Mouse (Mus musculus) macrophage (primary cell): ENCODE results near the gene Grik4. TPM values are rescaled to one million over a fixed set of nuclear protein-coding genes. Genes with fewer than 3 reads are reported as not detected.
A peak's percentile ranks its signal among the peaks of the same experiment; 100 is the strongest.

Experiments
- H3K27ac ChIP-seq: fragments of 350-480 bp; formaldehyde crosslinking; 2 replicates; pipeline ENCODE4 v1.9.0; 2021
- H3K36me3 ChIP-seq: fragments of 350-480 bp; formaldehyde crosslinking; 2 replicates; pipeline ENCODE4 v1.9.0; 2021; ENCODE audit errors: inconsistent target
- H3K4me3 ChIP-seq: fragments of 350-480 bp; formaldehyde crosslinking; 2 replicates; pipeline ENCODE4 v1.9.0; 2021; ENCODE audit errors: inconsistent target
- H3K79me2 ChIP-seq: fragments of 350-480 bp; formaldehyde crosslinking; 2 replicates; pipeline ENCODE4 v1.9.0; 2021; ENCODE audit errors: inconsistent target
- WGBS: methylation state at CpG from one replicate; pipeline ENCODE4 v1.1.7; 2026; ENCODE audit warnings: inconsistent platforms; ENCODE audit not compliant: missing documents; 5-methylcytosine and 5-hydroxymethylcytosine counted together
- polyA plus RNA-seq: library from polyadenylated mRNA; stranded (reverse); fragments of 250-400 nt; gene quantifications from 3 replicates; pipeline ENCODE4 v1.2.4, GENCODE M21; 2018; ENCODE audit warnings: inconsistent platforms

Grik4 gene
- polyA plus RNA-seq, 1 experiment from 2014 or later: not detected

DNA sequence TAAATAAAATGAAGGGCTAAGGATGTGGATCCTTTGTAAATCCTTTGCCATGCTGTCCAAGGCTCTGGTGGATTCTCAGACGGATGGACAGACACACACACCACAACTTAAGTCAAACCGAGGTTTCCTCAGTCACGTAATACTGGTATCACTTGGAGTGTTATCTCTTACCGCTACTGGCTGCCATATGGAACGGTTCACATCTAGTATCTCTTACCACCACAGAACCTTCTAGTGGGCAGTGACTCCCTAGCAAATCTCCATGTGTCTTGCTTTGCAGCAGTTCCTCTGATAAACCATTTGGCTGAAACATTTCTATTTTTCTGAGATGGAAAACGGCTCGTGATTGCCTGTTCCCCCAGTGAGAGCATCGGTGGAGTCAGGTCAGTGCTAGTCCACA lies 470.0 kb downstream of the Grik4 start:
- Histone ChIP-seq H3K27ac (no peak overlapping the region), H3K36me3 (no peaks in the 10 kb centered on the region), H3K4me3 (no peak overlapping the region), H3K79me2 (peaks cover 19% of the 10 kb centered on the region)
- 83% methylated on average over 8 of the region's 8 CpGs for WGBS

DNA sequence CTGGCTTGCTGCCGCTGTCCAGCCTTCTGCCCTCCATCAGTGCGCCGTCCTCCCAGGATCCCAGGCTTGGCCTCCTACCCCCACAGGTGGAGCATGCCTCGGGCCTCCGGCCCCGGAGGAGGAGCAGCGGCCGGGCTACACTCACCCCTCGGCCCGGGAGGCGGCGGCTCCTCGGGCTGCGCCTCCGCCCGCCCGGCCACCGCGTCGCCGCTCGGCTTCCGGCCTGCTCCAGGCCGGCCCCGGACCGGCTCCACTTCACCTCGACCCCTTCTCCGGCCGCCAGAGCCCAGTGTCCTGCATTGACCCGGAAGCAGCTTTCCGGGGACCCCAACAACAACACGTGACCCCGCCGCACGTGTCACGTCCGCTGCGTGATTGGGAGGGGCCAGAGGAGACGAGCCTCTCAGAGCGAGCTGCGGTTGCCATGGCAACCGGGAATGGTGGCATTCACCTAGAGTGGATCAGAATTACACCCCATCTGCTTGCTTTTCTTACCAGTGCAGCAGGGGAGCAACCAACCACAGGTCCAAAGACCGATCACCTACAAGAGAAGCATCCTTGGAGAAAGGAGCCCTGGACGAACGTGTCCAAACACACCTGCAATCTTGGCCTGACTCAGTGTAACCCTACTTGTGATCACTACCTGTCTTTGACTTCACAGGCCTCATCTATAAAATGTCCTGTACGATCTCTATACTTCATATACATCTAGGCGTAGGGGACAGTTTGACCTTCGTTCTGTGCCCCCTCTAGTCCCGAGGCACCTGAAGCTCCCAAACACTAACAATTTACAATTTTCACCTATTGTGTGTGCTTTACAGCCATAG lies 472.2 kb downstream of the Grik4 start:
- H3K4me3 ChIP-seq: peak overlapping the region; percentile 79
- H3K27ac ChIP-seq: 0 out of 2 replicates have a peak overlapping the region, but pooled peaks have one; percentile 8
- WGBS: 12% methylated on average over 49 of the region's 49 CpGs
- no peaks in the 10 kb centered on the region for H3K36me3 ChIP-seq
- H3K79me2 ChIP-seq: peaks cover 40% of the 10 kb centered on the region

DNA sequence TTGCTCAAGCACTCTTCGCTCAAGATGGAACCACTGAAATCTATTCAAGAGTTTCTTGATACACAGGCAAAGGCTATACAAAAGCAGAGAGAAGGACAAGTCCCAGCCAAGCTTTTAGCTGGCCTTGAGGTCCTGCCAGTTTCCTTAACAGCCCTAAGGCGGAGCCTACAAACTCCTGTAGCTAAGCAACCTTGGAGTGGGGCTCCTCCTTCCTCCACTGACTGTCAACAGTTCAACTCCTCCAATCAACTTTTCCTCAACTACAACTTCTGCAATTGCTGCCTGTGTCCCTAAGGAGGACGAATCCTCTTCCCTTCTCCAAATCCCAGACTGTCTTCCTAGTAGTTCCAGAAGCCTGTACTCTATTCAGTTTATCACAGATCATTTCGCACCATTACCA lies 473.1 kb downstream of the Grik4 start:
- Histone ChIP-seq H3K36me3 (no peaks in the 10 kb centered on the region), H3K79me2 (peaks cover 47% of the 10 kb centered on the region), H3K27ac (0 out of 2 replicates have a peak overlapping the region, but pooled peaks have one; percentile 8), H3K4me3 (peak overlapping the region; percentile 79)
- WGBS: 40% methylated on average over 4 of the region's 4 CpGs

DNA sequence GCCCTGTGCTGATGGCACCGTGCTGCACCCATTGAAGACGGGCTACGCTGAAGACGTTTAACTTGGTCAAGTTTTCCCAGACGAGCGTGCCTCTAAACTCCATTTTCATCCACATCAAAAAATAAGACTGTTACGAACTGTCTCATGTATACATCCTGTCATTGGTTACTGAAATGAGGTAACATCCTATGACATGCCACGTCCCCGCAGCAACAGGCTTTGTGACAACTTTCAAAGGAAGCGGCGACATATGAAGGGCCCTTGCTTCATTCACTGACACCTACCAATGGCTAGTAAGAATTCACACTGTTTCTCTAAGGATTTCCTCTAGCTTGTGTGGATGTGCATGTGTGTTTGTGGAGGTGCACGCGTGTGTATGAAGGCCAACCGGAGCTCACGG lies 475.0 kb downstream of the Grik4 start:
- WGBS: 88% methylated on average over 13 of the region's 15 CpGs

DNA sequence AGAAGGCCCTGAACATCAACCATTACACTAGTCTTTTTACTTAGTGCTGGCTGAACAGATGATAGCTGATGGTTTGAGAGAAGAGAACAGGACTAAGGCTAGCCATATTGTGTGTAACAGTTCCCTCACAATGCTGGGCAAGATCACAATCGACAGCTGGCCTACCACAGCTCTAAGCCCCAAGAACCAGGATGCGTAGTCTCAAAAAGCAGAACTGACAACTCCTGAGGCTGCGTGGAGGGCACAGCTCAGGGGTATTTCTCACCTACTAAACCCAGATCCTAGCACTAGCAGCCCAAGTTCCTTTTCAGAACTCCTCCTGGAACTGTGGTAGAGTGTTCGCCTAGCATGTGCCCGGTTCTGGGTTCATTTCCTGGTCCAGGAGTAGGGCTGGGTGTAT lies 475.9 kb downstream of the Grik4 start:
- WGBS: 38% methylated on average over 5 of the region's 5 CpGs
- H3K36me3 ChIP-seq: no peaks in the 10 kb centered on the region

More for the DNA sequence above, 475.0 kb downstream of the Grik4 start:
- Histone ChIP-seq H3K4me3 (no peak overlapping the region), H3K79me2 (peaks cover 50% of the 10 kb centered on the region), H3K27ac (no peak overlapping the region), H3K36me3 (no peaks in the 10 kb centered on the region)

More for the DNA sequence above, 475.9 kb downstream of the Grik4 start:
- Histone ChIP-seq H3K27ac (no peak overlapping the region), H3K4me3 (no peak overlapping the region), H3K79me2 (peaks cover 56% of the 10 kb centered on the region)

Other genes with a start within 250 kb of the Grik4 start
- 6.9 to 14.1 TPM (median 12.5 TPM) in 3 replicates for gene Arhgef12, start 162.7 kb upstream of the Grik4 start, polyA plus RNA-seq
- gene Tmem136, start 172.1 kb upstream of the Grik4 start, polyA plus RNA-seq: not detected in 3 replicates